In the genomic region with DNA sequence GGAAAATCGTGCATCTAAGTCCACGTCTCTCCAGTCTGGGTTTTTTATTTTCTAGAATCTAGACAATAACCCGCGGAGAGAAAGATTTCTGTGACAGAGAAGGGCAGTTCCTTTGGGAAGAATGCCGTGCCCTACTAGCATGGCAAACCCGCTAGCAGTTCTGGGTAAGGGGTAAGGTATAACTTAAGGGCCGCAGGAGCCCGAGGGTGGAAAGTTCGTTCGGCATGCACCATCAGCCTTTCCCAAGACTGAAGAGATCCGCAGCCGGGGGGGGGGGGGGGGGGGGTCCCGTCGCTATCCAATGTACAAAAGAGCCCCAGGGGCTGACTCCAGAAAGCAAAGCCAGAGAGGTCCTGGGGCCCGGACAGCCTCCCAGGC, we compare ENCODE assay signal across 8 mouse cellular contexts. TPM values are rescaled to one million over a fixed set of nuclear protein-coding genes. Genes with fewer than 3 reads are reported as not detected.
DNase-seq lines count a peak whose midpoint lies in the region; ATAC-seq and TF ChIP-seq lines count a peak whose summit lies in the region.

No protein-coding gene starts in this region.

- H3K4me1 ChIP-seq in forebrain, postnatal 0 days (ENCODE audit: insufficient read depth): no peaks in the 10 kb centered on the region
- H3K4me1 ChIP-seq in liver, embryonic 16.5 days (ENCODE audit: control insufficient read depth, low read depth, low read length): no peaks in the 10 kb centered on the region

- peak overlapping the region; percentile 46 for H3K4me2 ChIP-seq in forebrain, postnatal 0 days (ENCODE audit: low read depth)
- H3K4me2 ChIP-seq in liver, embryonic 16.5 days (ENCODE audit: low read depth, low read length): peak overlapping the region; percentile 66

- H3K27me3 ChIP-seq in forebrain, postnatal 0 days (ENCODE audit: insufficient read depth, low read length): no peaks in the 10 kb centered on the region
- H3K27me3 ChIP-seq in liver, embryonic 16.5 days (ENCODE audit: control insufficient read depth, insufficient read depth, low read depth, low read length): no peaks in the 10 kb centered on the region

- H3K9me3 ChIP-seq in forebrain, postnatal 0 days (ENCODE audit: low read length): no peaks in the 10 kb centered on the region
- no peaks in the 10 kb centered on the region for H3K9me3 ChIP-seq in liver, embryonic 16.5 days (replicated peaks; ENCODE audit: control insufficient read depth, low read length)

- H3K4me3 ChIP-seq in forebrain, postnatal 0 days (ENCODE audit: low read depth, low read length): peak overlapping the region; percentile 55
- peak overlapping the region; percentile 74 for H3K4me3 ChIP-seq in liver, embryonic 16.5 days (ENCODE audit: low read depth, low read length)

- ATAC-seq in forebrain, postnatal 0 days: no peak
- no peak; the same call in 1 of the 2 replicates for ATAC-seq in liver, embryonic 16.5 days (ENCODE audit: low read depth)

- peak overlapping the region; percentile 78 for H3K9ac ChIP-seq in forebrain, postnatal 0 days
- peak overlapping the region; percentile 70 for H3K9ac ChIP-seq in liver, embryonic 16.5 days (ENCODE audit: low read depth, low read length)

- H3K36me3 ChIP-seq in forebrain, postnatal 0 days (ENCODE audit: insufficient read depth): 0 out of 2 replicates have a peak, but pooled peaks cover 2% of the 10 kb centered on the region
- no peaks in the 10 kb centered on the region for H3K36me3 ChIP-seq in liver, embryonic 16.5 days (ENCODE audit: control insufficient read depth, insufficient read depth)

- TF ChIP-seq CTCF in forebrain, postnatal 0 days (IDR thresholded peaks at IDR 0.05; ENCODE audit: low read depth): no peak

- H3K27ac ChIP-seq in forebrain, postnatal 0 days (ENCODE audit: low read depth, low read length): peak overlapping the region; percentile 89
- H3K27ac ChIP-seq in liver, embryonic 16.5 days (ENCODE audit: low read length): no peak overlapping the region

- DNase-seq in embryo, embryonic 10 days (ENCODE audit: low spot score): peak; percentile 11
- DNase-seq in embryo, embryonic 9.5 days (ENCODE audit: extremely low spot score): no peak
- DNase-seq in retina, embryonic 14.5 days (ENCODE audit: low spot score): peak; percentile 28
- no peak for DNase-seq in retina, postnatal 1 day
- DNase-seq in forebrain, postnatal 0 days: peak; percentile 27
- no peak for DNase-seq in spleen, postnatal 4 days (ENCODE audit: low spot score in 2 of 2)
- no peak for DNase-seq in spleen, postnatal 36 days (ENCODE audit: low spot score in 2 of 2)

- WGBS in forebrain, postnatal 0 days: 23% methylated on average over 15 of the region's 15 CpGs
- WGBS in liver, embryonic 16.5 days (ENCODE audit: insufficient replicate concordance): 18% methylated on average over 13 of the region's 15 CpGs

RNA-seq across cellular contexts. Expression of a gene that starts 0.6 kb away (rescaled TPM):
- 23.2 and 26.7 TPM in 2 replicates for total RNA-seq in forebrain, postnatal 0 days (2014; rRNA removed)
- 6.6 and 7.6 TPM in 2 replicates for polyA plus RNA-seq in forebrain, postnatal 0 days (2015; fragmentation: Nextera tagmentation; extraction: Ambion mirVana)
- 1.8 and 2.2 TPM in 2 replicates for polyA plus RNA-seq in liver, embryonic 16.5 days (2015; fragmentation: Nextera tagmentation; extraction: Ambion mirVana)

RNA-seq across cellular contexts. Expression of a gene that starts 29.5 kb away (rescaled TPM):
- total RNA-seq in forebrain, postnatal 0 days (2014; rRNA removed): 25.9 and 26.8 TPM in 2 replicates
- polyA plus RNA-seq in forebrain, postnatal 0 days (2015; fragmentation: Nextera tagmentation; extraction: Ambion mirVana): 51.9 and 54.2 TPM in 2 replicates
- 3.2 and 3.6 TPM in 2 replicates for polyA plus RNA-seq in liver, embryonic 16.5 days (2015; fragmentation: Nextera tagmentation; extraction: Ambion mirVana)

Comparison
In these comparisons a context has a peak if more than half of its experiments do, and no peak if none do; other contexts are left out.
1. DNase-seq: peak in embryo, embryonic 10 days (single experiment), retina, embryonic 14.5 days (single experiment) and forebrain, postnatal 0 days (single experiment); none in embryo, embryonic 9.5 days (single experiment), retina, postnatal 1 day (single experiment), spleen, postnatal 4 days (0 of 2) and spleen, postnatal 36 days (0 of 2).
2. RNA of a gene that starts 29.5 kb away (polyA plus RNA-seq): 51.9 to 54.2 TPM in forebrain, postnatal 0 days; 3.2 to 3.6 TPM in liver, embryonic 16.5 days; every median in the first group is over 10 times any median in the second.